Mouse (Mus musculus) c-Kit-positive CD71-negative TER-119-negative erythroid progenitor cells, embryonic 14.5 days (primary cell): ENCODE results near the gene Ccl17.

Experiments used
- DNase-seq: peaks from one replicate; pipeline ENCODE4 v3.0.0-alpha.2; 2013; ENCODE audit warnings: low read depth

The Ccl17 gene

GRCm38 (mm10) chr8:94810153-94810552 lies at the start of gene Ccl17:
Ccl17 (plus strand) TSS chr8:94810453.
- DNase-seq: no peak

- DNase-seq: no peak
Measured at GRCm38 (mm10) chr8:94767035-94767434, 43.2 kb upstream of the Ccl17 start.

- DNase-seq: no peak
Measured at GRCm38 (mm10) chr8:94770945-94771344, 39.3 kb upstream of the Ccl17 start.

GRCm38 (mm10) chr8:94771941-94772670 lies 38.1 kb upstream of the Ccl17 start, which contains the start of gene Cx3cl1:
Cx3cl1 (plus strand) TSS chr8:94772009.
- DNase-seq: no peak

GRCm38 (mm10) chr8:94773048-94773447 lies 37.2 kb upstream of the Ccl17 start:
- DNase-seq: no peak

GRCm38 (mm10) chr8:94773700-94774171 lies 36.5 kb upstream of the Ccl17 start:
- DNase-seq: no peak

GRCm38 (mm10) chr8:94774601-94775000 lies 35.7 kb upstream of the Ccl17 start:
- DNase-seq: no peak

GRCm38 (mm10) chr8:94776346-94776745 lies 33.9 kb upstream of the Ccl17 start:
- no peak for DNase-seq

- DNase-seq: no peak
Measured at GRCm38 (mm10) chr8:94778036-94778435, 32.2 kb upstream of the Ccl17 start.

- DNase-seq: no peak
Measured at GRCm38 (mm10) chr8:94778473-94778872, 31.8 kb upstream of the Ccl17 start.

- no peak for DNase-seq
Measured at GRCm38 (mm10) chr8:94778895-94779533, 31.2 kb upstream of the Ccl17 start.

GRCm38 (mm10) chr8:94779534-94780294 lies 30.5 kb upstream of the Ccl17 start:
- no peak for DNase-seq

- no peak for DNase-seq
Measured at GRCm38 (mm10) chr8:94780491-94781154, 29.6 kb upstream of the Ccl17 start.

GRCm38 (mm10) chr8:94781155-94781837 lies 29.0 kb upstream of the Ccl17 start:
- no peak for DNase-seq

- no peak for DNase-seq
Measured at GRCm38 (mm10) chr8:94781838-94782235, 28.4 kb upstream of the Ccl17 start.

GRCm38 (mm10) chr8:94783890-94784289 lies 26.4 kb upstream of the Ccl17 start:
- DNase-seq: no peak

GRCm38 (mm10) chr8:94785247-94785985 lies 24.8 kb upstream of the Ccl17 start:
- no peak for DNase-seq

GRCm38 (mm10) chr8:94785995-94786595 lies 24.2 kb upstream of the Ccl17 start:
- no peak for DNase-seq

- no peak for DNase-seq
Measured at GRCm38 (mm10) chr8:94787524-94788501, 22.4 kb upstream of the Ccl17 start.
